Mouse (Mus musculus) cerebral cortex, adult 2 months (tissue): ENCODE data around the gene Cbarp.

Source experiments
- WGBS: fragments of 180-500 bp; shearing (Covaris S2); methylation state at CpG from one replicate; pipeline ENCODE4 v1.1.7; 2018; 5-methylcytosine and 5-hydroxymethylcytosine counted together

Cbarp gene

DNA sequence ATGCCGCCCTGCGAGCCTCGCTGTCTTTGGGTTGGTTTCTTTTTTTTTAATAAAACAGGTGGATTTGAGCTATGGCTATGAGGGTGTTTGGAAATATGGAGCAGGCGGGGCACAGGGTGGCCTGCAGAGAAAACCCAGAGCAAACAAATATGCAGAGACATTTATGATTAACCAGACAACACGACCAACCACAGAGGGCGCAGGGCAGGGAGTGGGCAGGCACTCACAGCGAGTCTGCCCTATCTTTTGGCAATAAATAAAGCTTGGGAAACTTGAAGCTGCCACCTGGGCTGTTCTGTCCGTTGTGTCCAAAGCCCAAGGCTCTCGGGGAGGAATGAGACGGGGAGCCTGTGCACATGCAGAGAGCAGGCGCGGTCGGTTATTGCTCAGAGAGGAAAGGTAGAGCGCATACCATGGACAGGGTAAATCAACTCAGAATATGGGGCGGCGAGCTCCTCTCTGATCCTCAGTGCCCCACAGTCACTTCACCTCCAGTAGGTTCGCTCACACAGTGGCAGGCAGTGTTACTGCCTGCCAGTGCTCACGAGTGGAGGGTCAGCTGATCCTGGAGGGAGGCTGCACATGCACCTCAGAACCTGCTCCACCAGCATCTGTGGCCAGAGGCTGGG, 10.1 kb downstream of the Cbarp start:
- WGBS = 69% methylated on average over 18 of the region's 18 CpGs

DNA sequence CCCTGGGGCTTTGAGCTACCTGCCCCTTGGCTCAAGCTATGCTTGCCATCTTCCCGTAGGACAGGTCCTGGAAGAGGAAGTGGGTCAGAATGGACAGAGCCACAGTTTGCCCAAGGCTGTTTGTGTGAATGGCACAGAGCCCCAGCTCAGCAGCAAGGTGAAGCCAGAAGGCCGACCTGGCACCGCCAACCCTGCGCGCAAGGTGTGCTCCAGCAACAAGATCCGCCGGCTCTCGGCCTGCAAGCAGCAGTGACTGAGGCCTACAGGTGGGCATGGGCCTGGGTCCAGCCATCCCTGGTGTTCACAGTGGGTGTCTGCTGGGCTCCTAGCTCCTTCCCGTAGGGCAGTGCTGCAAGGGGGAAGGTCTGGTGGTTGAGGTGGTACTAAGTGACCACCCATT, 10.8 kb downstream of the Cbarp start:
- WGBS = 71% methylated on average over 9 of the region's 9 CpGs

DNA sequence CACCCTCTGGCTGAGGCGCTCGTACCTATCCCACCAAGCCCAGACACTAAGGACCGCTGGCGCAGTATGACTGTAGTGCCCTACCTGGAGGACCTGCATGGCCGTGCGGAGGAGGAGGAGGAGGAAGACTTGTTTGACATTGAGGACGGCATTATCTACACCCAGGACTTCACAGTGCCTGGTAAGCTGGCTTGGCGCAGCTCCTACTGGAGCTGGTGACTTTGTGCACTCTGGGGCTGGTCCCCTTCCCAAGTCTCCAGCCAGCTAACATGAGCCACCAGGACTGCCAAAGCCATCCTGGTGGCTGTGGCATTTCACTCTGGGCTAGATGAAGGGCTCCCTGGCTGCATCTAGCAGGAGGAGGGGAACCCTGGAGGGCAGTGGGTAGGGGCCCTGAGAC, 12.7 kb downstream of the Cbarp start:
- WGBS = 94% methylated on average over 8 of the region's 8 CpGs

DNA sequence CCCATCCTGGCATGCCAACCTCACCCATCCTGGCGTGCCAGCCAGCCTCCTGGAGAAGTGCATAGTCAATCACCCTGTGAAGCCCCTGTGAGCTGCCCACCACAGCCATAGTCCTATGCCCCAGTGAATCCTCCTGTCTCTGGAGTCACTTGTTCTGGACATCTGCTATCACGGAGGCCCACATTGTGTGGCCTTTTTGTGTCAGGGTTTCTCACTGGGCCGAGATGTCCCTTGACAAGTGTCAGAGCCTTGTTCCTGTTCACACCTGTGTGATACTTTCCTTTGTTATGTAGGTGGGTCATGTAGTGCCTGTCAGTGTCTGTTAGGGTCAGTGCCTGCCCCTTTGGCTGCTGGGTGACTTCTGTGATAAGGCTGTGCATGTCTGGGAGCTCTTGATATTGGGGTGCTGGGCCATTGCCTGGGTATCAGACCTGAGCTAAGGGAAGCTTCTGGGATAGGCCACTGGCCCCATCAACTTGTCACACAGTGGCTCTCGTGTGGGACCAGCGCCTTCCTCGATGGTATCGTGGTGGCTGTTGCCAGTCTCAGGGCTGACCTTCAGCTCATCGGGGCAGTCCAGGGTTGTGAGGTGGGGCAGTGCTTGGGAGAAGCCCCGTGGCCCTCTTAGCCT, 16.6 kb downstream of the Cbarp start:
- WGBS = 88% methylated on average over 9 of the region's 9 CpGs

DNA sequence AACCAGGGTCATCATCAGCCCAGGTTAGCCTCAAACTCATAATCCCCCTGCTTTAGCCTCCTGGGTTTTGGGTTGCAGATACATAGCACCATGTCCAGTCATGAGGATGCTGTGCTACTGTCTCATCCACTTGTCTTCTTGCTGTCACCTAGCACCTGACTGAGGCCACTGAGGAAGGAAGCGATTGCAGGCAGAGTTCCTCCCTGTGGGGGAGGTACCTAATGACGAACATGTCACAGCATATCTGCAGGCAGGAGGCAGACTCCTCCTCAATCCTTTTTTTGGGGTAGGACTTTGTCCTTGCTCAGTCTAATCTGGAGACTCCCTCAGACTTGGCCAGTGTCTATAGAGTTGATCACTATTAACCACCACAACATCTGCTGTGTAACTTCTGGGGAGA, 19.0 kb downstream of the Cbarp start:
- 53% methylated on average over 2 of the region's 2 CpGs for WGBS

DNA sequence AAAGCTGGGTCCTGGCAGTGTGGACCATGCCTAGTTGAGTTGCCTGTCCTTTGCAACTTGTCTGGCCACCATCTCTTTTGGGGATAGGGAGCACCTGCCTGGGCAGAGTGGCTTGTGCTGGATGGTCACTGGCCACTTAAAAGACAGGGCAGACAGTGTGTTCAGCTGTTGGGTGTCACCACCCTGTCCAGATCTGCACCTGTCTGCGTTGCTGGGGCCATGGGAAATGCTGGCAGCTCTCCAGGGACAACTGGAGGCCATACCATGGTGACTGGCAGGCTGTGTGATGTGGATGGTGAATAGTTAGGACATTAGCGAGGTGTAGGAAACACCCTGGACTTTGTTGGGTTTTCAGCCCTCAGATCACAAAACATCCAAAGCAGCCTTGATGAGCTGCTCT, 20.5 kb downstream of the Cbarp start:
- 45% methylated on average over 2 of the region's 2 CpGs for WGBS

DNA sequence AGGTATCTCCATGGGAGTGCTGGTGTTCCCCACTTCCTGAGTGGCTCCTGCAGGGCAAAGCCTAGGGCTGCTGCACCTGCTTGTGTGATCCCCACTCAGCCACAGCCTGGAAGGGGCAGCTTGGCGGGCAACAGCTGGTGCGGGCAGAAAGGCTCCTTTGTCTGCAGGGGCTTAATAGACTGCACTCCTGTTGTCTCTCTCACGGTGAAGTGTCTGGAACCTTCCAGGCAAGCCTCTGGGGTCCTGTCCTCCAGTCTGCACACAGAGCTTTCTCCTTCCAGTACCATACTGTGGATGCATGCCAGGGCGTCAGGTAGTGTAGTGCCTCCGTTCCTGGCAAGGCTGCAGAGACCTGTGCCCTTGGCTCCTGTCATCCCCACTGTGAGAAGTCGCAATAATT, 22.1 kb downstream of the Cbarp start:
- WGBS = 52% methylated on average over 6 of the region's 6 CpGs

DNA sequence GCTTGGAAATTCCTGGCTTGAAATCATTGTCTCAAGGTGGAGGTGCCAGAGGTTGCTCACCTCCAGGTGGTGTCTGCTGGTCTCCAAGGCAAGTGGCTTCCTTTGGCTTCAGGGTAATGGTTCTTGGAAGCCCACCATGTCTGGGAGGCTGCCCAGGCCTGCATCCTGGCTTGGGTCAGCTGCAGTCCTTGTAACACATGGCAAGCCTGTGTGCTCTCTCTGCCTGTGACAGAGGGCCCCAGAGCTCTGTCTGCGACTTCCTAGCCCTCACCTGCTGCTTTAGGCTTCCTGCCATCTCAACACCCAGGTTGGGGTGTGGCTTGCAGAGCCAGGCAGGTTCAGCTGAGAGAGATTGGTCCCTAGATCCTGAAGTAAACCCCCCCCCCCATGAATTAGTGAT, 22.9 kb downstream of the Cbarp start:
- WGBS = 22% methylated on average over 1 of the region's 1 CpGs

DNA sequence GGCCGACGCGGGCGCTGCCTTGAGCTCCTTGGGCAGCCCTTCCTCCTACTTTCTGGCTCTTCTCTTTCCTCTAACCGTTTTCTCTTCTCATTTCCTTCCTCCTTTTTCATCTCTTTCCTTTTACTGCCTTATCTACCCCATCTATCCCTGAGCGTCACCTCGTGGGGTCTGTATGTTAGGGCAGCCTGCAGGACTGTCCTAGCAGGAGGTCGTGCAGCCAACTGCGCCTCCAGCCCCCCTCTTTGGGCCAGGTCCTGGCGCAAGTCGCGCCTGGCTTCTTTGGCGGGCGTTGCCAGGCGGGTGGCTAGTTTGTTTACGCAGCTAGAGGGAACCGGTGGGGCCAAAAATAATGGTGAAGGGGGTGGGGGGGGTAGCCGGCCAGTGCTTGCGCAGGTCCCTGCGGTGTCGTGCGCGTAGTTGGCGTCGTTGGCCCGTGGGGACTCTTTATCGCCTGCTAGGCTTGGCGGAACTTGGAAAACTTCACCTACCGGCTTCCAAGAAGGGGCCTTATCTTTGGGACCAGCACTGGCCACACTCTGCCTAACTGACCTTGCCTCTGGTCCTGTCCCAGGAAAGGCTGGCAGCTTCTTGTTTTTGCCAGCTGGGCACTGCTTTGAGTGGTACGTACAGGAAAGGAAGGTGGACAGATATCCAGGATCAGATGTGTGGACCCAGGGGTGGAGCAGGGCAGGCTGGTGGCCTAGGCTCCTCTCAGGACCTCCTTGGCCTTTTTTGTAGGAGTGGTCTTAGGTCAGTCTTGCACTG, 23.5 kb downstream of the Cbarp start:
- 8% methylated on average over 30 of the region's 30 CpGs for WGBS

DNA sequence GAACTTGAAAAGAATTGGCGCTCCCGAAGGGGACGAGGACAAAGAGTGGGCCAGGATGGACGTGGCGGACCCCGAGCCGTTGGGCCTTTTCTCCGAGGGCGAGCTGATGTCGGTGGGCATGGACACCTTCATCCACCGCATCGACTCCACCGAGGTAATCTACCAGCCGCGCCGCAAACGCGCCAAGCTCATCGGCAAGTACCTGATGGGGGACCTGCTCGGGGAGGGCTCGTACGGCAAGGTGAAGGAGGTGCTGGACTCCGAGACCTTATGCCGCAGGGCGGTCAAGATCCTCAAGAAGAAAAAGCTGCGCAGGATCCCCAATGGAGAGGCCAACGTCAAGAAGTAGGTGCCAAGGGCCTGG, 24.1 kb downstream of the Cbarp start:
- 2% methylated on average over 27 of the region's 27 CpGs for WGBS

DNA sequence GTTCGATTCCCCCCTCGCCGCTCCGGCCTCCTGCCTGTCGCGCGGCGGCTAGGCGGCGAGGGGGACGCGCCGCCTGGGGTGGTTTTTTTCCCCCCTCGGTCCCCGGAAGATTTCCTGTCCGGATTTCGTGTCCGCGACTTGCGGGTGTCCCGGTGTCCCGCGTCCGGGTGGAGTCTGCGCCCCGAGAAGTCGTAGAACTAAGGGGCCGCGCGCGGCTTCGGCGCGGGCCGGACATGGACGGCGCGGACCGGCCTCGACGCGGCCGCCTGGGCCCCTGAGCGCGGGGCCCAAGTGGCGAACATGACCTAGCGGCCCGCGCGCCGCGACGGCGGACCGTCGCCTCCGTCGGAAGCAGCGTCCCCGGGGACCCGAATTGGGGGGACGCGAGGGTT, 24.7 kb downstream of the Cbarp start:
- WGBS = under 1% methylated on average over 63 of the region's 63 CpGs

DNA sequence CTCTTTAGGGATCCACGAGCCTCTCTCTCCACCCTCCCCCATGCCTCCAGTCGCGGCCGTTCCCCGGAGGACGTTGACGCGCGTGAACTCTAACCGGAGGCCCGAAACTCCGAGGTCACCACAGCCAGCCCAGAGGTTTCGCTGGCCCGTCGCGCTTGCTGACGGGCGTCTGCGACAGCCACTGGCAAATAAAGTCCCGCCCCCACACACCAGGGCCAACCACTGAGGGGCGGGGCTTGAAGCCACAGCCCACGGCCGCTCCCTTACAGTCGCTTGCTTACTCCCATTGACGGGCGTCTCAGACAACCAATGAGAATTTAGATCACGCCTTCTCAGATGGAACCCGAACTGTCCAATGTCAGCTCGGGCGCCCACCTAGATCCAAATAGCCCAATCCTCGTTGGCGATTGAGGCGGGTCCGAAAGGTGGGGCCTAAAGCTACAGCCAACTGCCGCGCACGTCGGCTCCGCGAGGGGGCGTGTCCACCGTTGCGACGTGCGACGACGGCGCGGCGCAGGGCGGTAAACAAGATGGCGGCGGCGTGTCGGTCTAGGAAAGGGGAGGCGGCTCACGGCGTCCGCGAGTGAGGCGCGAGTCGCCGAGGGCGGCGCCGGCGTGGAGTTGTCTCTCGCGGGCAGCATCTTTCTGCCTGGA, 25.2 kb downstream of the Cbarp start, which contains the start of gene Stk11:
Stk11 (plus strand) TSS at position 514 of the 654 bp plus-strand sequence.
- under 1% methylated on average over 70 of the region's 70 CpGs for WGBS

DNA sequence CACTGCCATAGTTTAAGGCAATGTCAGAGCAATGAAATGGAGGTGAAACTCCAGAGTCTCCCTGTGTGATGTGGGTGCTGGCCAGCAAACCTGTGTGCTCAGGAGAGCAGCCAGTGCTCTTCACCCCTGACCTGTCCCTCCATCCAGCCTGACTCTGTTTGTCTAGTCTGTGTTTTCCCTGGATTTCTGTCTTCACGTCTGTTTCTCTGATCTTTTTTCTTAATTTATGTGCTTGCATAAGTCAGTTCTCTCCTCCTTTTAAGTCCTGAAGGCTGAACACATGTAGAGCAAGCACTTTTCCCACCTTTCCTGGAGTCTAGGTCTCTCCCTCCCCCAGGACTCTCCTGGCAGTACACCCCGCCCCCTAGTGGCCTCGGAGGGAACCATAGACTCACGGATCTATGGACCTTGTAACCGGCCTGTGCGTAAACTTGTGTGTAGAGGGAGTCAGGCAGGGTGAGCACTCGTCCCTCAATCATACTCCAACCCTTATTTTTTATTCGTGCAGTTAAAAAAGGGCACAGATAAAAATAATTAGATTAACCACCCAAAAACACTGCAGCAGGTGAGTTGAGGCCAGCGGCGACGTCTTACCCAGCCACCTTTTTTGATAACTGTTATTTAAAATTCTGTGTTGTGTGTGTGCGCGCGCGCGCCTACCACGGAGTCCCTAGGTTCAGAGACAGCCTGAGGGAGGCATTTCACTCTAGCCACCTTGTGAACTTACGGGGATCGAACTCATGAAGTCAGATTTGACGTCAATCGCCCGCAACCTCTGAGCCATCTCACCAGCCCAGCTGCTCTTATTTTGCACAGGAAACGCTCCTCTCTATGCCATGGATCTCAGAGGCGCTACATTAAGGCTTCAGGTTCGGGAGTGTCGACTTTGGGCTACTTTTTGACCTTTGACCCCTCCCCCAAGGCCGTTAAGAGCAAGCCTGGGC, 26.0 kb downstream of the Cbarp start:
- 5% methylated on average over 27 of the region's 27 CpGs for WGBS

DNA sequence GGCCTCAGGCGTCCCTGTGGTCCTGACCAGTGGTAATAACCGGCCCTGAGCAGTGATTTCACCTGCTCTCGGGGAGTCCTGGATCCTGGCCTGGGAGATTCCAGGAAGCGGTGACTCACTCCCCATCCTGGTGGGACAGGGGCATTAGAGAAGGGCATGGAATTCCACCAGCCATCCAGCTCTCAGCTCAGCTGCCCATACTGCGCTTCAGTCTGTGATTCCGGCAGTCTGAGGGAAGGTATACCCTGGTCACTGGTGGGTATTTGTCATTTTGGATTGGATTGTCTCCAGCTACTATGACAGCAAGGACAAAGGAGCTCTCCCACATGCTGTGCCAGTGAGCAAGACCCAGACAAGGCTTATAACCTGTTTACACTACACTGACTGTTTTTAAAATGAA, 33.0 kb downstream of the Cbarp start:
- WGBS = 79% methylated on average over 6 of the region's 6 CpGs

DNA sequence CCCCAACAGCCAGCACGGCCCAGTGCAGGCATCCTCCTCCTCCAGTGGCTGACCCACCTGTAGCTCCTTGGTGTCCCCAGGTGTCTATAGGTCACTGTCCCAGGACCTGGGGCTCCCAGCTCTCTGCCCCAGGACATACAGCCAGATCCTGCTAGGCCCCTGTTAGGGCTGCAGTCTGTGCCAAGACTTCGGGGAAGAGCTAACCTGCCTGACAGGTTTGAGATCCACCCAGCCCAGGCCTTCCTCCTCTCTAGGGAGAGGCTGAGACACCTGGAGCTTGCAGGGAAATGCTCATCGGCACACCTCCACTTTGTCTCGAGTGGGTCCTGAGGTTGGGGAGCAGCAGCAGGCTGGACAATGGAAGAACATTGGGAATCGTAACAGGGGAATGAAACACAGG, 34.7 kb downstream of the Cbarp start:
- WGBS = 79% methylated on average over 5 of the region's 5 CpGs

DNA sequence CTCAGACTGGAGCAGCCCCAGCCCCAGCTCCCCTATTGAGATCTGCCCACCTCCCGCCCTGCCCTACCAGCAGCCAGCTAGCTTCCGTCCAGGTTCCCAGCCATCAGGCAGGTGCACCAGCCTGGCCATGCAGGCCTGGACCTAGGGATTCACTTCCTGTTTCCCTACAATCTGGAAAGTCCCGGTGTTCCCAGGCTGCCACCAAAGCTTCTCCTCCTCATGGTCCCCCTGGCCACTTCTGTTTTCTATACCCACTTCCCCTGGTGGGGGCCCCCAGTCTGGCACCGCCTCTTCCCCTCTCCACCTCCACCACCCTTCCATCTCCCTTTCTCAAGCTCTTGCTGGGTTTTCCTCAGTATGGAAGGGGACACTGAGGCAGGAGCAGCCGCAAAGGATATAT, 35.2 kb downstream of the Cbarp start, which contains the start of gene Sbno2:
Sbno2 (minus strand) TSS at position 112 of the 400 bp plus-strand sequence.
- WGBS = 82% methylated on average over 5 of the region's 5 CpGs

DNA sequence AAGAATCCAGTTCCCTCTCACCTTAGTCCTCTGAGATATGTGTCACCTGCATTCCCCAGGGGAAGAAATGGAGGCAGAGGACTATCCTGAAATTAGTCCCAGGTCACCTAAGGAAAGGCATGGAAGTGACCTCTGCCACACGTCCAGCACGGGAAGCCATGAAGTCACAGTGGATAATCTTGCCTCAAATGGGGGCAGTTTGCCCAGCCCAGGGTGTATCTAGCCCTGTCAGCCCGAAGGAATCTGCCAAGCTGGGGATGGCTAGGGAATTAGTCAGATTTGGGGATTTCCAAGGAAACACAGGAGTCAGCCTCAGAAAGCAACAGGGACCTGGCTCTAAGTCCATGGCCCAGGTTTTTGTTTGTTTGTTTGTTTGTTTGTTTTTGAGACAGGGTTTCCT, 36.5 kb downstream of the Cbarp start:
- WGBS = 77% methylated on average over 3 of the region's 3 CpGs

DNA sequence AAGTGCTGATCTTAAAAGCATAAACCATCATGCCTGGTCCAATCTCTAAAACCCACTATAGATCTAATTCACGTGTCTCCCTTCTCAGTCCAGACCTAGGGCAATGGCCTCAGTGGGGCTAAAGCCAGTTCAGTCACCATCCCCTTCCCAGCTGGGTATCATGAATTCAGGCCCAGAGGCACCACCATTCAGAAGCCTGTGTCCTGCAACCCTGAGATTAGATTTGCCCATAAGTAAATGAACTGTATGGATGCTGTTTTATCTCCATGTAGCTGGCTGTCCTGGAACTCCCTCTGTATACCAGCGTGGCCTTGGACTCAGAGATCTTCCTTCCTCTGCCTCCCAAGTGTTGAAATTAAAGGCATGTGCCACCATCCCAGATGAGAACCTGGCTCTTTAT, 37.6 kb downstream of the Cbarp start:
- WGBS = 83% methylated on average over 2 of the region's 2 CpGs

DNA sequence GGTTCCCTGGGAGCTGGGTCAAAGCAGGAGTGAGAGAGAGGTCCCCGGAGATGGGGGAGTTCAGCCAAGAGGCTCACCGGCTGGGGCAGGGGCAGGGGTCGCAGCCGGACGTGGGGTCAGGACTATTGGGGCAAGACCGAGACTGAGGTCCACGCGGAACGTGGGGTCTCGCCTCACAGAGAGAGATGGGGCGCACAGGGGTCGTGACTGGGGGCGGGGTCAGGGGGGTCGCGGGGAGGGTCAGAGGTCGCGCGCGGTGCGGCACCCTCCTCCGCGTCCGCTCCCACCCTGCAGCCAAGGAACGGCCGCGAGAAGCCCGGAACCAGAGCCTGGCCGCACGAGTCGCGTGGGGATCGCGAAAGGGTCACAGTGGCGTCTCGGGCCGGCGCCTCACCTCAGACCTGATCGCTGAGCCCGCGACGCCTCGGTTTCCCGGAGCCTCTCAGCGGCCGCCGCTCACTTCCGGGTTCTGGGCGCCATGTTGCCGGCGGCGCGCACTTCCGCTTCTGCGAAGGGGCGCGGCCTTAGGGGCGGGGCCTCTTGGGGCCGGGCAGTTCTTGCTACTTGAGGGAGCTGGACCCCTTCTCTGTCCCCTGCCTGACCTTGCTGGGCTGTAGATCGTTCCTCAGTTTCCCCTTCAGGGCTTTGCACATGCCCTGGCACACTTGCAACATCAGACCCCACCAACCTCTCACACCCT, 38.3 kb downstream of the Cbarp start:
- WGBS = under 1% methylated on average over 55 of the region's 59 CpGs

DNA sequence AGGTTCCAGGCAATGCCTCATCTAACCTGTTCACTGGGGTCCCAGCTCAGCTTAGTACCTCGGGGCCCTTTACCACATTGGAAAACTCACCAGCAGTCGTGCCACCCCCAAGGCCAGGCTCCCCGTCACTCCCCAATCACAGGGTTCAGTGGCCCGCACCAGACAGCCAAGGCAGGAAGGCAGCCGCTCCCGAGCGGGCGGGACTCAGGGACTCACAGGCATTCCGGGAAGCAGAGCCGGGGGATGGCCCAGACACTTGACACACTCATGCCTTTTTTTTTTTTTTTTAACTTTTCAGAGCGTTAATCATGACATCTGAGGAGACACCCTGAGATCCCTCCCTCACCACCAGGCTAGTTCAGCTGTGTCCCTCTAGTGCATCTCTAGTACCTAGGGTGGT, 39.7 kb downstream of the Cbarp start:
- 62% methylated on average over 11 of the region's 11 CpGs for WGBS

DNA sequence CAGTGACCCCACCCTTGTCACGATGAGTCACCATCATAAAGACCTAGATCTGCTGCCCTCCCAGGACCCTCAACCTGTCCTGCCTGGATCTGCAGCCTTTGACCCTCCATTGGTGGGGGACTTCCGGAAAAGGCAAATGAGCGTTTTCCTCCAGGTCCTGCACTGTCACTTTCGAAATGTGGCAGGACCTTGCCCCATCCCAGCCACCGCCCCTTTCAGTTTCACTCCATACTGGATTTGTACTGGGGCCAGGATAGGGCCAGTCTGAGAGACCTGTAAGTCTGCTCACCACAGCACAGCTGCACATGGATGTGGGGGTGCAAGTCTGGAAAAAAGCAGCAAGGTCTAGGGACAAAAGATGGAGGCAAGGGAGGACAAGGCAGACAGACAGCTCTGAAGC, 42.0 kb downstream of the Cbarp start:
- 85% methylated on average over 5 of the region's 5 CpGs for WGBS
